Mouse (Mus musculus): ENCODE results near the gene Tpmt.

Tpmt gene

GRCm38 (mm10) chr13:47044617-47044947 lies at the start of gene Tpmt:
Gene Tpmt (minus strand): TSS chr13:47044737.
- DNase-seq = peak; percentile 50 to 73

GRCm38 (mm10) chr13:47093791-47094190 lies 49.3 kb upstream of the Tpmt start:
- no peak for DNase-seq

- DNase-seq = no peak
Measured at GRCm38 (mm10) chr13:47089271-47089670, 44.7 kb upstream of the Tpmt start.

- no peak for DNase-seq
Measured at GRCm38 (mm10) chr13:47088433-47088832, 43.9 kb upstream of the Tpmt start.

- DNase-seq = peak in 1 of 2 experiments; percentile 32
Measured at GRCm38 (mm10) chr13:47080905-47081505, 36.5 kb upstream of the Tpmt start.

GRCm38 (mm10) chr13:47078799-47079198 lies 34.3 kb upstream of the Tpmt start:
- no peak for DNase-seq

GRCm38 (mm10) chr13:47077367-47077766 lies 32.8 kb upstream of the Tpmt start:
- no peak for DNase-seq

GRCm38 (mm10) chr13:47076156-47076555 lies 31.6 kb upstream of the Tpmt start:
- DNase-seq = no peak

GRCm38 (mm10) chr13:47072484-47072883 lies 27.9 kb upstream of the Tpmt start:
- no peak for DNase-seq

- DNase-seq = no peak
Measured at GRCm38 (mm10) chr13:47071871-47072270, 27.3 kb upstream of the Tpmt start.

GRCm38 (mm10) chr13:47070329-47071080 lies 26.0 kb upstream of the Tpmt start:
- peak in 1 of 2 experiments; percentile 4 for DNase-seq

- no peak for DNase-seq
Measured at GRCm38 (mm10) chr13:47067001-47067400, 22.5 kb upstream of the Tpmt start.

GRCm38 (mm10) chr13:47066516-47066915 lies 22.0 kb upstream of the Tpmt start:
- no peak for DNase-seq

GRCm38 (mm10) chr13:47063985-47064760 lies 19.6 kb upstream of the Tpmt start:
- no peak for DNase-seq

GRCm38 (mm10) chr13:47062756-47063155 lies 18.2 kb upstream of the Tpmt start:
- no peak for DNase-seq

GRCm38 (mm10) chr13:47056781-47057180 lies 12.2 kb upstream of the Tpmt start:
- DNase-seq = no peak

- DNase-seq = no peak
Measured at GRCm38 (mm10) chr13:47056126-47056525, 11.6 kb upstream of the Tpmt start.

- DNase-seq = no peak
Measured at GRCm38 (mm10) chr13:47053971-47054370, 9.4 kb upstream of the Tpmt start.

GRCm38 (mm10) chr13:47050009-47050408 lies 5.5 kb upstream of the Tpmt start:
- DNase-seq = no peak

GRCm38 (mm10) chr13:47047996-47048395 lies 3.5 kb upstream of the Tpmt start:
- peak; percentile 59 to 72 for DNase-seq

GRCm38 (mm10) chr13:47043833-47044616 lies 512 bp downstream of the Tpmt start:
- DNase-seq = peak in 1 of 2 experiments; percentile 66

GRCm38 (mm10) chr13:47043030-47043680 lies 1.4 kb downstream of the Tpmt start, which contains the start of gene Kdm1b:
Gene Kdm1b (plus strand): TSS chr13:47043499.
- DNase-seq = peak; percentile 99

Data from kidney, postnatal 36 days (tissue).